Mouse (Mus musculus): ENCODE measurements at regions not wholly inside any gene's neighbourhood (a gene's known extent, or its start where the extent isn't known, plus 50 kb on each side); places are given as distances from the start of the nearest gene placed in this dataset.

DNA sequence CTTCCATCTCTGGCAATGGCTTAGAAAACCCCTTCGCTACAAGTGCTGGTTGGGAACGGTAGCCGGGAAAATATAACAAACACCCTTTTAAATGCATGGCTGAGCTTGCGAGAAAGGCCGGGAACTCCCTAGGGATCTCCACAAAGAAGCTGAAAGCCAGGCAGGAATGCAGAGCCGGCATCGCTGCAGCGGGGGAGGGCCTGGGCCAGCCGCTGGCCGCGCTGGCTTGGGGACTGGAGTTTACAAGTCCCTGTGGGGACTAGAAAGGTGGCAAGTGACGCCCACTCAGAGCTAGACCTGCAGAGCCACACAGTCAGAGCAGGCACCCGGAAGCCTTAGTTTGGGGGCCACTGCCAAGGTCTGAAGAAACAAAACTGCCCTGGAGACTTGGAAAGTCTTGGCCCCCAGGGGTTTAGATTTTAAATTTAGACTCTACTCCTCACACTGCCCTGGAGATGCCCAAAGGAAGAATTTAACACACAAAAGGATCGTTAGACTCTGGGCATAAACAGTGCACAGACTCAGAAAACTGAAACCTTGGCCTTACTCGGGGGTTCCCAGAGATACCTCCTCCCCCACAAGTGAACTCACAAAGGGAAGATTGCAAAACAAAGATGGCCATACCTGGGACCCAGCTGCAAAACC lies 59.4 kb downstream of the 1700001O22Rik start:
- peak; percentile 88 for DNase-seq (ENCODE audit: low spot score)

- DNase-seq (ENCODE audit: low spot score) = peak; percentile 33
Measured at GRCm38 (mm10) chr2:30743265-30743846, 60.1 kb downstream of the 1700001O22Rik start.

- no peak for DNase-seq (ENCODE audit: low spot score)
Measured at GRCm38 (mm10) chr2:30741450-30741849, 62.0 kb downstream of the 1700001O22Rik start.

DNA sequence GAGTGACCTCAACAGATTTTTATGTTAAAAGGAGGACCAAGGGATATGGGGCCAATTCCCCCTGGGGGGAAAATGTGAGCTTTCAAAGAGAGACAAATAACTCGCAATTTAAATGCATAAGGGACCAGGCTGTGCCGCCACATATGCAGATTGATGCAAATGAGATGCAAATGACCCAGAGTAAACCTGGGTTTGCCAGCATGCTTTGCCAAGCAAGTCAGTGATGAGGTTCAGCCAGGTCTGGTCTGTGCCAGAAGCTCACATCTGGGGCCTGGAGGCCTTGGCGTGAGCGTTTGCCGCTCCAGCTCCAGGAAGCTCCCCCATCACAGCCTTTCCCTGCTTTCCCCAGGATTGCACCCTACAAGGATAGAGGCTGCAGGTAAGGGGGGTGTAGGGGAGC lies 65.7 kb downstream of the 1700001O22Rik start:
- DNase-seq (ENCODE audit: low spot score) = no peak

GRCm38 (mm10) chr2:30736705-30737104 lies 66.8 kb downstream of the 1700001O22Rik start:
- DNase-seq (ENCODE audit: low spot score) = no peak

DNA sequence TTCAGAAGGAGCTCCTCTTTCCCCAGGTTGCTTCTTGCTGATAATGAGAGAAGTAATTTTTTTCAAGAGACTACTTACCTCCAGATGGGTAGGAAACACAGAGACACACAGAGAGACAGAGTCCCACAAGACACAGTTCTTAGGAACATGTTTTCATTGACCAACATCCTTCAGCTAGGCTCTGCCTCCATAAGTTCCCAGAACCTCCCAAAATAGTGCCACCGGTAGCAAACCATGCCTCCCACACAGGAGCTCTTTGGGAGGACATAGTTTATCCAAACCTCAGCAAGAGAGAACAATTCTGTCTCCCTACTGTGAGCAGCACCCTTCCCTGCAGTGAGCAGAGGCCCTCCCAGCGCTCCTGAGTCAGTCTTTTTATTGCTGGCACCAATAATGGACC lies 67.2 kb downstream of the 1700001O22Rik start:
- no peak for DNase-seq (ENCODE audit: low spot score)

- DNase-seq (ENCODE audit: low spot score) = peak; percentile 49
Measured at GRCm38 (mm10) chr2:30733853-30734252, 69.6 kb downstream of the 1700001O22Rik start.

DNA sequence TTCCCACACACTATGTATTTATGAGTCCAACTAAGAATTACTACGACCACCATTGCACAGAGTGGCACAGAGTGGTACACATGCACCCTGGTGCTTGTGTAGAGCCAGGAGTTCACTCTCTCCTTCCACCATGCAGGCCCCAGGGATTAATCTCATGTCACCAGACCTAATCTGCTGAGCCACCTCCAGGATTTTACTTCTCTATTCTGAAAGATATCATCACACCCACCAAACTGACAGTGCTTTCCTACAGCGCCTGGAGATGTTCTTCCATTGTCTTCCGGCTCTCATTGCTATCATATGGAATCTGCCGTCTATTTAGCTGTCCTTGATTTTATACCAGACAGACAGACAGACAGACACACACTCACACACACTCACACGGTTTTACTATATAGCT lies 71.6 kb downstream of the 1700001O22Rik start:
- no peak for DNase-seq (ENCODE audit: low spot score)

- DNase-seq (ENCODE audit: low spot score) = no peak
Measured at GRCm38 (mm10) chr2:30727948-30728347, 75.5 kb downstream of the 1700001O22Rik start.

GRCm38 (mm10) chr2:30725601-30726489 lies 77.6 kb downstream of the 1700001O22Rik start:
- DNase-seq (ENCODE audit: low spot score) = peak; percentile 81

GRCm38 (mm10) chr2:30725186-30725585 lies 78.3 kb downstream of the 1700001O22Rik start:
- DNase-seq (ENCODE audit: low spot score) = peak; percentile 57

GRCm38 (mm10) chr2:30724521-30724920 lies 78.9 kb downstream of the 1700001O22Rik start:
- no peak for DNase-seq (ENCODE audit: low spot score)

DNA sequence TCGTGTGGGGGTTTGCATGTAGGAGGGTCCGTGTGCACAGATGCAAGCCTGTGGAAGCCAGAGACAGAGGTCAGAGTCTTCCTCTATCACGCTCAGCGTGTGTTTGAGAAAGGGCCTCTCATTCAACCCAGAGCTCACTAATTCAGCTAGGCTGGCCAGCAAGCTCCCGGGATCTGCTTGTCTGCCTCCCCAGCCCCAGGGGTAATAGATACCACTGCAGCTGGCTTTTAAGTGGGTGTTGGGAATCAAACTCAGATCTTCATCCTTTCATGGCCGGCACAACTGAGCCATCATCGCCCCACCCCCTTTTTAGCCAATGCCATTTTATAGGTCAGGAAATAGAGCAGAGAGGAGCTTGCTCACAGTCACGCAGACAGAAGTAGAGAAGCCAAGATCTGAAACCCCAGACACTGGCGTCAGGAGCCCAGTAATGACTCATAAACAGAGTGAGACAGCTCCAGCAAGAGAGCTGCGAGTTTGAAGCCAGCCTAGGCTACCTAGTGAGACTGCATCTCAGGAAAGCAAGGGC lies 80.3 kb downstream of the 1700001O22Rik start:
- DNase-seq (ENCODE audit: low spot score) = peak; percentile 52

GRCm38 (mm10) chr2:30722263-30723050 lies 81.0 kb downstream of the 1700001O22Rik start:
- no peak for DNase-seq (ENCODE audit: low spot score)

DNA sequence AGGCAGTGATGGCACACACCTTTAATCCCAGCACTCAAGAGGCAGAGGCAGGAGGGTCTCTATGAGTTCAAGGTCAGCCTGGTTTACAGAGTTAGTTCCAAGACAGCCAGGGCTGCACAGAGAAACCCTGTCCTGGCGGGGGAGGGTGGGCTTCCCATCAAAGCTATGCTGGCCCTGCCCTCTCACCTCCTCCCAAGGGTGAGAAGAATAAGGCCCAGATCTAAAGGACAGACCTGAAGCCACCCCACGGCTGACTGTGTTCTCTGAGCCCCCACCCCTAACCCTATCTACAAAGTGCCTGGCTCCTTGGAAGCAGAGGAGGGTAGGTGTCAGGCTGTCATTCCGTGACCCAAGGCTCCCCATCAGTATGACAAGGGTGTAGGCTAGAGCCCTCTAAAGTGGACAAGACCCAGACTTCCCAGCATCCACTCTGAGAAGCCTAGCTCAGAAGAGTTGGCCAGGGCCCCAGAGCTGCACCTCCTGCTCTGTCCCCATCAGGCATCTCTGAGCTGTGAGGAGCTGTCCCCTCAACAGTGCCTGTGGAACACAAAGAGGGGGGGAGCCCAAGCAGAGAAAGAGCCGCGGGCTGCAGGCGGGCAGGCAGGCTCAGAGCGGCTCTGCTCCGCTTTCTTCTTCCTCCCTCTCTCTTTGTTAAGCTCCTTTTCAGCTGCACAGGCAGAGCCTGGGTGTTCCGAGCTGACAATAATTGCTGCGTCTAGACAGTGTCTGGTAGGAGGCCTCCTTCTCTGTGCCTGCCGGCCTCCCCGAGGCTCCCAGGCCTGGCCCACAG lies 81.8 kb downstream of the 1700001O22Rik start:
- peak; percentile 86 for DNase-seq (ENCODE audit: low spot score)

DNA sequence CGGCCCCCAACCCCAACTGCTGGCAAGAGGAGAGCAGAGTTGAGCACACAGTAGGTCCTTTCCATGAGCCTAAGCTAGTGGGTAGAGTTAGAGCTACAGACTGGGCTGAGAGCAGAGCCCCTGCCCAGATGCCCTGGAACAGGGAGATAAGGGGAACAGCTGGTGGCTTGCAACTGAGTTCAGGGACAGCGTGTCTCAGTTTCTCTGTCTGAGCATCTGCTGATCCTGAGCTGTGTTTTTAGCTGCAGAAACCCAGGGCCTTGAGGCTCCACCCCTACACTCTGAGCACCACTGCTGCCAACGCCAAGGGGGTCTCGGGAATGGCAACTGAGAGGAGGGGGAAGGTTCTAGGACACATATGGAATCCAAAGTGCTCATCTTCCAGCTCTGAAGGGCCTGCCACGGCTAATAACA lies 82.4 kb downstream of the 1700001O22Rik start:
- no peak for DNase-seq (ENCODE audit: low spot score)

GRCm38 (mm10) chr2:30720291-30720690 lies 83.2 kb downstream of the 1700001O22Rik start:
- no peak for DNase-seq (ENCODE audit: low spot score)

DNA sequence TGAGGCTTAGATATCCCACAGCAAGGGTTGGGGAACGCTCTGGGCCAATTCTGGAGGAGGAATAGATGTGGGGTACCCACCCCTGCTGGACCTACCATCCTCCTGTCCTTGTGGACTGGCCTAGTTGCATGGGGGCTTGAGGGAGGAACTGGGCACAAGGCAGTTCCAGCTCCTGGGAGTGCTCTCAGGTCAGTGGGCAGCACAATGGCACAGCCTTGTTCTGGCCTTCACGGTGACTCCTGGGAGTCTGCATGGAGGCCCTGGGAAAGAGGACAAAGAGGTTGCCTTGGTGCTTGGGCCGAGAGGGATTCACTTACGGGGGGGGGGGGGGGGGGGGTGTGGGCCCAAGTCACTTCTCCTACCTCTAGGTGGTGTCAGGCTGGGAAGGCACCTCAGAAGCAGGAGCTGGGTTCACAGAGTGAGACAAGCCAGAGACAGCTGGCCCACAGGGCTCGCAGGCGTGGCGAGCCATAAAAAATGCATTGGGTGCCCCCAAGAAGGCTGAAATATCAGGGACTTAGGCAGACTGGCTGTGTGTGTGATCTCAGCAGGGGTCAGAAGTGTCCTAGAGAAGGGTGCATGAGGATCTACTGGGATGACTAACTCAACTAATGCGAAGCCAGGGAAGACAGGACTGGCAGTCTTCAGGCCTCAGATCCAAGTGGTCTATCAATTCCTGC lies 83.7 kb downstream of the 1700001O22Rik start:
- no peak for DNase-seq (ENCODE audit: low spot score)

DNA sequence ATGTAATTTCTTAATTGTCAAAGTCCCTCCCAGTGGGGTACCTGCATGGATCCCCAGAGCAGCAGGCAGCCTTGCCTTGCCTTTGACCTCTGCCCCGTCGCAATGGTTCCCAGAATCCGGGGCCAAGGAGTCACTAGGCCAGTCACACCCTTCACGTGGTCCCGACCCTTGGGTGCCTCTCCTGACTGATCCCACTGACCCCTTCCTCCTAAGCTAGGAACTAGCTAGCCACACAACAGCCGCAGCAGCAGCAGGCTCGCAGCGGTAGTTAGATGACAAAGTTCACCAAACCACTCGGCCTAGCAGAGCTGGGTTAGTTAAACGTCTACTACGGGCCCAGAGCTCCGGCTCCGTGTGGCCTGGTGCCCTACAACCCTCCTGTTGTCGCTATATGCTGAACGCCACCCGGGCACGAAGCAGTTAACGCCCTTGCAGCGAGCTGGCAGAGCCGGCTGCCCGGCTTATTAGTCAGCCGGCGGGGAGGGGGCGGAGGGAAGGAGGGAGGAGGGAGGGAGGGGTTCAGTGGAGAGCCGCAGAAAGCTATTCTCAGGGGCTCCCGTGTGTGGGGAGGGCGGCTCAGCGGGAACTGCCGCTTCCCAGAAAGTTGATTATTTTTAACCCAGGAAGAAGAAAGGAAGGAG lies 84.6 kb downstream of the 1700001O22Rik start:
- DNase-seq (ENCODE audit: low spot score) = peak; percentile 93

DNA sequence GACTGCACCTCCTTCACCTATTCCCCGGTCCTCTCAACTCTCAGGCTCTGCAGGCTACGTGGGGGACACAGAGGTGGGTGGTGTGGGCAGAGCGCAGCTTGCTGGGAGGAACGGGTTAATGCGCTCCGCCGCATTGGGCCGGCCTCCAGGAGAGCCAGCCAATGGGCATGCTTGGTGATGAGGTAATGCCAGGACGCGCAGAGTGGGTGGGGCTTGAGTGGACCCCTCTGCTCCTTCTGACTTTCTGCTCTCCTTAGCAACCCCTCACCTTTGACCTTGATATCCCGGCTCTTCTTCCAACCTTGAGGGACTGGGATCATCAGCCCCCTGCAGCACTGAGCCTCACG lies 85.2 kb downstream of the 1700001O22Rik start:
- DNase-seq (ENCODE audit: low spot score) = peak; percentile 98

All from embryo, embryonic 10 days (tissue).